Mouse (Mus musculus) CD4-positive, CD25-positive, alpha-beta regulatory T cell, adult 4 months (primary cell): ENCODE data around the gene Mvk. TPM values are rescaled to one million over a fixed set of nuclear protein-coding genes. Genes with fewer than 3 reads are reported as not detected.

ENCODE experiments used
- ATAC-seq: one replicate; pipeline ENCODE4 v1.8.0; 2017
- polyA plus RNA-seq, 2 experiments: library from polyadenylated mRNA; unstranded; fragments of 100-300 nt; shearing (Covaris generic); gene quantifications; one replicate each; pipeline ENCODE4 v1.2.1; 2017

Mvk gene
- polyA plus RNA-seq, 2 experiments from 2014 or later, result 11.2 to 17.5 TPM

- no peak for ATAC-seq
These were observed 13.0 kb downstream of the Mvk start for GRCm38 (mm10) chr5:114456995-114457605.

- peak; percentile 68 for ATAC-seq
These were observed 17.2 kb downstream of the Mvk start for GRCm38 (mm10) chr5:114461238-114461637.

- no peak for ATAC-seq
These were observed 18.3 kb downstream of the Mvk start for GRCm38 (mm10) chr5:114462067-114463040.

GRCm38 (mm10) chr5:114464561-114464960, 20.5 kb downstream of the Mvk start:
- no peak for ATAC-seq

- no peak for ATAC-seq
These were observed 21.6 kb downstream of the Mvk start for GRCm38 (mm10) chr5:114465641-114466040.

GRCm38 (mm10) chr5:114467019-114467418, 22.9 kb downstream of the Mvk start:
- no peak for ATAC-seq

- ATAC-seq, result no peak
These were observed 23.4 kb downstream of the Mvk start for GRCm38 (mm10) chr5:114467430-114467829.

- no peak for ATAC-seq
These were observed 23.9 kb downstream of the Mvk start for GRCm38 (mm10) chr5:114468007-114468406.

GRCm38 (mm10) chr5:114470359-114470758, 26.3 kb downstream of the Mvk start:
- no peak for ATAC-seq

- no peak for ATAC-seq
These were observed 30.8 kb downstream of the Mvk start for GRCm38 (mm10) chr5:114474741-114475491.

GRCm38 (mm10) chr5:114478267-114478666, 34.2 kb downstream of the Mvk start:
- no peak for ATAC-seq

GRCm38 (mm10) chr5:114482587-114483011, 38.5 kb downstream of the Mvk start:
- no peak for ATAC-seq

GRCm38 (mm10) chr5:114485685-114486084, 41.6 kb downstream of the Mvk start:
- ATAC-seq, result no peak

GRCm38 (mm10) chr5:114489570-114489969, 45.5 kb downstream of the Mvk start:
- ATAC-seq, result no peak

GRCm38 (mm10) chr5:114490241-114490640, 46.2 kb downstream of the Mvk start:
- ATAC-seq, result no peak

- no peak for ATAC-seq
These were observed 50.7 kb downstream of the Mvk start for GRCm38 (mm10) chr5:114494761-114495160.

- no peak for ATAC-seq
These were observed 57.2 kb downstream of the Mvk start for GRCm38 (mm10) chr5:114501252-114501651.

- no peak for ATAC-seq
These were observed 60.8 kb downstream of the Mvk start for GRCm38 (mm10) chr5:114504826-114505225.

- ATAC-seq, result peak; percentile 88
These were observed 61.4 kb downstream of the Mvk start for GRCm38 (mm10) chr5:114505260-114506085.

- ATAC-seq, result no peak
These were observed 63.3 kb downstream of the Mvk start for GRCm38 (mm10) chr5:114507394-114507793.

GRCm38 (mm10) chr5:114507964-114508363, 63.9 kb downstream of the Mvk start:
- ATAC-seq, result no peak

GRCm38 (mm10) chr5:114509461-114509860, 65.4 kb downstream of the Mvk start:
- no peak for ATAC-seq
